Mouse (Mus musculus) embryonic facial prominence, embryonic 14.5 days (tissue): Measurements from ENCODE around the gene I830077J02Rik. TPM values are rescaled to one million over a fixed set of nuclear protein-coding genes. Genes with fewer than 3 reads are reported as not detected.

ENCODE experiments used
- ATAC-seq: fragments of 200-750 bp; cut with Nextera tagmentation; 2 replicates; pipeline ENCODE4 v1.8.0; 2017; ENCODE audit warnings: low read depth, moderate number of reproducible peaks, moderate TSS enrichment
- DNase-seq: peaks from one replicate; pipeline ENCODE4 v3.0.0-alpha.2; 2015; ENCODE audit warnings: low spot score
- H3K27ac ChIP-seq: fragments of 300-500 bp; sonication (generic); replicated peaks from 2 replicates; pipeline ENCODE4 v1.5.1; 2014; ENCODE audit warnings: low read depth, mild to moderate bottlenecking, low read length, moderate library complexity
- H3K27me3 ChIP-seq: fragments of 300-500 bp; sonication (generic); replicated peaks from 2 replicates; pipeline ENCODE4 v1.6.1; 2014; ENCODE audit warnings: low read length; ENCODE audit not compliant: control insufficient read depth, insufficient read depth
- H3K36me3 ChIP-seq: fragments of 300-500 bp; sonication (generic); 2 replicates; pipeline ENCODE4 v1.6.1; 2014; ENCODE audit warnings: low read length, mixed read lengths; ENCODE audit not compliant: control insufficient read depth, insufficient read depth
- H3K4me1 ChIP-seq: fragments of 300-500 bp; sonication (generic); 2 replicates; pipeline ENCODE4 v1.6.1; 2014; ENCODE audit warnings: antibody characterized with exemption, low read length; ENCODE audit not compliant: control insufficient read depth, insufficient read depth
- H3K4me2 ChIP-seq: fragments of 300-500 bp; sonication (generic); 2 replicates; pipeline ENCODE4 v1.6.1; 2014; ENCODE audit warnings: low read depth, mild to moderate bottlenecking, low read length, moderate library complexity, mixed read lengths
- H3K4me3 ChIP-seq: fragments of 300-500 bp; sonication (generic); 2 replicates; pipeline ENCODE4 v1.5.1; 2014; ENCODE audit warnings: low read depth, mild to moderate bottlenecking, low read length
- H3K9ac ChIP-seq: fragments of 300-500 bp; sonication (generic); 2 replicates; pipeline ENCODE4 v1.6.1; 2014; ENCODE audit warnings: low read depth, mild to moderate bottlenecking, low read length, moderate library complexity, mixed read lengths
- H3K9me3 ChIP-seq: fragments of 300-500 bp; sonication (generic); 2 replicates; pipeline ENCODE4 v1.6.1; 2016; ENCODE audit warnings: low read length; ENCODE audit not compliant: control insufficient read depth
- WGBS: fragments of 180-500 bp; shearing (Covaris S2); extraction: QIAGEN DNeasy Blood & Tissue Kit; methylation state at CpG from one replicate; pipeline ENCODE4 v1.1.7; 2014; 5-methylcytosine and 5-hydroxymethylcytosine counted together
- polyA plus RNA-seq: library from polyadenylated mRNA; unstranded; fragments of >200 nt; fragmentation: Nextera tagmentation; extraction: Ambion mirVana; gene quantifications from 2 replicates; pipeline ENCODE4 v1.2.1, GENCODE M21; 2014

I830077J02Rik gene
- polyA plus RNA-seq, 1 experiment from 2014 or later, result 0.70 TPM

DNA sequence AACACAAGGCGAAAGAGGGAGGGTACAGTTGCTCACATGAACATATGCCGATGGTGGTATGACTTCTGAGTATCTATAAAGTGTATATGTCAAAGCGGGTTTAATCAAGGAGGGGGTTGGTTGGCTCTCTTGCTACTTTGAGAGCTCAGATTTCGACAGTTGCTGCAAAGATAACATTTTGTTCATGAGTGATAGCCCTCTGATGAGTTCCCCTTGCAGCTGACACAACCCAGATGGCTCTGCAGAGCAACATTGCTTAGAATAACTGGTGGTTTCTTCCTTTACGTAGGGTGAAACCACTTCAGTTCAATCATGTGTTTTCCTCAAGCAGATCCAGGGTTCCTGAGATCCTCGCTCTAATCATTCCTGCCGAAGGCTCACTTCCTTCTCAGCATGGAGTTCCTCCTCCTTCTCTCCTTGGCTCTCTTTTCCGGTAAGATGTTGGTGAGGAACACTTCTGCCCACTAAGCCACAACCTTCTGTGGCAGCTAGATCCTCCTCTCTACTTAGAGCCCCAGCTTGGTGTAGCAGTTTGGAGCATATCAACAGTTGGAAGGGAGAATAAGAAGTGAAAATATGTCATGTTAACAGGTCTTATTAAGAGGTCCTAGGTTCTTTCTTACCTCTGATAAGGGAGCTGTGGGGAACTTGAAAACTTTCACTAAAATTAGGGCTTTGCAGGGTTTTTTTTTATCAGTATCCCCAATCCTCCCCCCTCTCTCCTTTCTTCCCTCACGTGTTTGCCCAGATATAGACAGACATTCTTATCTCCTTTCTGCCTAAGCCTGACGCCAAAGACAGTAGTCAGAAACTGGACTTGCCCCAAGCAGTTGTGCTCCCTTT lies 18.4 kb downstream of the I830077J02Rik start:
- WGBS, result 59% methylated on average over 10 of the region's 10 CpGs
- Histone ChIP-seq H3K4me1 (no peaks in the 10 kb centered on the region), H3K9me3 (no peaks in the 10 kb centered on the region), H3K27me3 (no peaks in the 10 kb centered on the region), H3K4me2 (0 out of 2 replicates have a peak overlapping the region, but pooled peaks have one; percentile 18), H3K9ac (no peak overlapping the region), H3K36me3 (no peaks in the 10 kb centered on the region), H3K27ac (no peak overlapping the region; the same call in 1 of the 2 replicates), H3K4me3 (no peak overlapping the region)
- peak; percentile 8 for DNase-seq
- no peak for ATAC-seq

- no peak for DNase-seq
- no peaks in the 10 kb centered on the region for H3K27me3 ChIP-seq
- no peak for ATAC-seq
- no peak overlapping the region for H3K4me2 ChIP-seq
- no peaks in the 10 kb centered on the region for H3K36me3 ChIP-seq
- no peak overlapping the region for H3K4me3 ChIP-seq
- no peaks in the 10 kb centered on the region for H3K9me3 ChIP-seq
- no peaks in the 10 kb centered on the region for H3K4me1 ChIP-seq
- no peak overlapping the region for H3K9ac ChIP-seq
- H3K27ac ChIP-seq, result no peak overlapping the region
- WGBS, result 76% methylated on average over 9 of the region's 9 CpGs
These were observed 20.2 kb downstream of the I830077J02Rik start for GRCm38 (mm10) chr3:105912097-105912880.

DNA sequence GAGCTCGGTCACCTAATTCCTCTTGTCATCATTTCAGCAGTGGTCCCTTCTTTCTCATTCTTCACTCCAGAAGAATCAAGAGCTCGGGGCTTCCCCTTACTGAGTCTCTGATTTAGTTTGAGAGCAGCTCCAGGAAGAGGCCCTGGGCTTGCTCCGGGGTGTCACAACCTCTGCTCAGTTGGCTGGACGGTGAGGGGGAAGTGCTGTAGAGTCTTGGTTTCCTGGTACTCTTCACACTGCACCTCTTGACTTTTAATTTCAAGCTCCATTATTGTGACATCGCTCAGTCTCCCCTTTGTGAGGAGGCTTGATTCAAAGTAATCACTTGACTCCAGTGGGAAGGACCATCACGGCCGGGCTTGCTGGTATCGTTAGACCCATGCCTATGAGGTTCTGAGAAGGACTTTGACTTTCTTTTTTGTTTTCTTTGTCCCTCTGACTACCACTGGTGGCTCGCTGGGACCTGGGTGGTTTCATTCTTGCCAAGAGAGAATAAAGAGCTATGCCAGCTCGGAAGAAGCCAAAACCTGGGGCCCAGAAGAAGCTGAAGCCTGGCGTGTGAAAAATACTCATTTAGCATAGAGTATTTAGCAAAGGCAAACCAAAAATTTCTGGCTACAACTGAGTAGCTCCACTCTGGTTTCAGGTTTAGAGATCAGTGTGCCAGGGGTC lies 21.8 kb downstream of the I830077J02Rik start:
- no peak for DNase-seq
- WGBS, result 82% methylated on average over 11 of the region's 11 CpGs
- H3K9ac ChIP-seq, result no peak overlapping the region
- H3K9me3 ChIP-seq, result no peaks in the 10 kb centered on the region
- H3K36me3 ChIP-seq, result no peaks in the 10 kb centered on the region
- H3K4me1 ChIP-seq, result no peaks in the 10 kb centered on the region
- H3K27me3 ChIP-seq, result no peaks in the 10 kb centered on the region
- H3K4me2 ChIP-seq, result no peak overlapping the region
- H3K4me3 ChIP-seq, result no peak overlapping the region
- H3K27ac ChIP-seq, result no peak overlapping the region
- no peak for ATAC-seq

DNA sequence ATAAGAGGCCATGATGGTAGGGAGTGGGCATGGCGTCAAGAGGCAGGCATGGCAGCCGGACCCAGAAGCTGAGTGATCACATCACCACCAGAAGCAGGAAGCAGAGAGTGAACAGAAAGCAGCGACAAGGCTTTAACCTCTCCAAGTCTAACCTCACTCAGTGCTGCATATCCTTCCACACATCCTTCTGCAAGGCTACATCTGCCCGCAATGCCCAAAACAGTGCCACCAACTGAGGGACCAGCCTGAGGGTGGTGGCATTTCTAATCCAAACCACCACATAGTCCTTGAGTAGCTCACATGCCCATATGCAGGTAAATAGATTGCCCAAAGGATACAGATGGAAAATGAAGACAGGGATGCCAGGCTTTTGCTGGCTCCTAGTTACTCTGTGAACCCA lies 23.5 kb downstream of the I830077J02Rik start:
- Histone ChIP-seq H3K36me3 (no peaks in the 10 kb centered on the region), H3K9ac (no peak overlapping the region), H3K9me3 (no peaks in the 10 kb centered on the region), H3K27ac (no peak overlapping the region), H3K4me2 (no peak overlapping the region), H3K4me3 (no peak overlapping the region), H3K27me3 (no peaks in the 10 kb centered on the region), H3K4me1 (no peaks in the 10 kb centered on the region)
- no peak for ATAC-seq
- 90% methylated on average over 4 of the region's 4 CpGs for WGBS
- no peak for DNase-seq

DNA sequence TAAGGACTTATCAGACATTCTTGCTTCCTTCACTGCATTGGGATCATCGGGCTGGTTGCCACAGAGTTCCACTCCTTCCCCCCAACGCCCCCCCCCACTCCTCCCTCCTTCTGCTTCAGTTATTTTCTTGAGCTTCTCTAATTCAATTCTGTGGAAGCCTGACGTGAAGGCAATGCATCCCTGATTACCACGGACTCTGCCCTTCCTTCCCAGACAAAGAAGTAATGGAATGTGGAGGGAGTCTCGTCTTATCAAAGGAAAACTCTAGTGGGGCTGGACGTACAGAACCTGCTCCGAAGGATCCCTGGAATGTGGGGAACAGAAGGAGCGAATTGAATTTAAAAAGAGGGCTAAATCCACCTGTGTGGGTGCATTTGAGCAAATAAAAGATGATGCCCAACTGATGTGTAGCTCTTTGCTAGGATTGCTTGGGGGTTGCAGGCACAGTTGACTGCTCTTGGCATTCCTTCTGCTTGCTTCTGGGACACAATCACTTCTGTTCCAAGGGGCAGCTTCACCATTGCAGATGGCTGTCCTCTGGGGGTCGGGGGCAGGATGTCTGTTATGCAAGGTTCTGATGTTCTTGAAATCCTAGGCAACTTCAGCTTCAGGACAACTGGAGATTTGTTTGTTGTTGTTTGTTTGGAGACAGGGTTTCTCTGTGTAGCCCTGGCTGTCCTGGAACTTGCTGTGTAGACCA lies 24.4 kb downstream of the I830077J02Rik start:
- WGBS, result 54% methylated on average over 9 of the region's 9 CpGs
- Histone ChIP-seq H3K36me3 (no peaks in the 10 kb centered on the region), H3K4me2 (no peak overlapping the region), H3K9ac (no peak overlapping the region), H3K27ac (no peak overlapping the region), H3K9me3 (no peaks in the 10 kb centered on the region), H3K27me3 (no peaks in the 10 kb centered on the region), H3K4me3 (no peak overlapping the region), H3K4me1 (no peaks in the 10 kb centered on the region)
- no peak for ATAC-seq
- DNase-seq, result no peak

DNA sequence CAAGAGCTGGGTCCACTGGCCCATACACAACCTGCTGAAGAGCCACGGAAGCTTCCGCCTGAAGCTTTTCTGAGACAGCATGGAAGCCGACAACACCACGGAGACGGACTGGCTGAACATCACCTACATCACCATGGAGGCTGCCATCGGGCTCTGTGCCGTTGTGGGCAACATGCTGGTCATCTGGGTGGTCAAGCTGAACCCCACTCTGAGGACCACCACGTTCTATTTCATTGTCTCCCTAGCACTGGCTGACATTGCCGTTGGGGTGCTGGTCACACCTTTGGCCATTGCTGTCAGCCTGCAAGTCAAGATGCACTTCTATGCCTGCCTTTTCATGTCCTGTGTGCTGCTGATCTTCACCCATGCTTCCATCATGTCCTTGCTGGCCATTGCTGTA lies 27.7 kb downstream of the I830077J02Rik start:
- Histone ChIP-seq H3K9ac (no peak overlapping the region), H3K4me2 (no peak overlapping the region), H3K27me3 (no peaks in the 10 kb centered on the region), H3K4me3 (no peak overlapping the region), H3K4me1 (no peaks in the 10 kb centered on the region), H3K36me3 (no peaks in the 10 kb centered on the region), H3K27ac (no peak overlapping the region), H3K9me3 (no peaks in the 10 kb centered on the region)
- ATAC-seq, result no peak
- WGBS, result 91% methylated on average over 9 of the region's 9 CpGs
- no peak for DNase-seq

GRCm38 (mm10) chr3:105904213-105904612 lies 28.3 kb downstream of the I830077J02Rik start:
- Histone ChIP-seq H3K4me1 (no peaks in the 10 kb centered on the region), H3K27ac (no peak overlapping the region), H3K9me3 (no peaks in the 10 kb centered on the region), H3K9ac (no peak overlapping the region), H3K4me3 (no peak overlapping the region), H3K36me3 (no peaks in the 10 kb centered on the region), H3K27me3 (no peaks in the 10 kb centered on the region), H3K4me2 (no peak overlapping the region)
- no peak for DNase-seq
- ATAC-seq, result no peak
- WGBS, result 74% methylated on average over 4 of the region's 4 CpGs

DNA sequence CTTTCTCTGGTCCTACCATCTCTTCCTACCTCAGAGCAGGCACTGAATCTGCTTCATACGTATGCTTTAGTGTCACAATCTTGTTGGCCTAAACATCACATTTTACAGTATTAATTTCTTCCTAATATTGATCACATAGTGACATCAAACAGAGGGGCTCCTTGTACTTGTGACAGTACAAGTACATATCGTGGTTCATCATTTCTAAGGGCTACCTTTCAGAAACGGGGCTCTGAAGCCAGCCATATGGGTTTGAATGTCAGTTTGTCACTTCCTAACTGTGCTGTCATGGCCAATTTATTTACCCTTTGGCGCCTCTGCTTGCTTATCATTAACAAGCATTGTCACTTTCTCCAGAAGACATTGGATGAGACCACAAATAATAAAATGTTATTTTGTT lies 31.0 kb downstream of the I830077J02Rik start:
- Histone ChIP-seq H3K27ac (no peak overlapping the region), H3K9me3 (no peaks in the 10 kb centered on the region), H3K27me3 (no peaks in the 10 kb centered on the region), H3K4me3 (no peak overlapping the region), H3K4me1 (no peaks in the 10 kb centered on the region), H3K9ac (no peak overlapping the region), H3K4me2 (no peak overlapping the region), H3K36me3 (no peaks in the 10 kb centered on the region)
- ATAC-seq (no peak), DNase-seq (no peak)
- 72% methylated on average over 4 of the region's 4 CpGs for WGBS
